Mouse (Mus musculus): ENCODE results near the gene Eif5.

- TF ChIP-seq CTCF (IDR thresholded peaks at IDR 0.05; ENCODE audit: extremely low read depth, insufficient read length, insufficient replicate concordance, low read depth, low read length) (no peak), POLR2A (IDR thresholded peaks at IDR 0.05; ENCODE audit: low read depth, low read length) (no peak)
These were observed 21.9 kb upstream of the Eif5 start for GRCm38 (mm10) chr12:111515920-111516319.
